Comparison of ENCODE assay signal across 8 mouse cellular contexts in genomic region chr5:31630064-31630463, GRCm38 (mm10). TPM values are rescaled to one million over a fixed set of nuclear protein-coding genes. Genes with fewer than 3 reads are reported as not detected.
DNase-seq lines count a peak whose midpoint lies in the region; ATAC-seq lines count a peak whose summit lies in the region.

No protein-coding gene starts in this region.

- no peak overlapping the region for H3K4me2 ChIP-seq in heart, embryonic 16.5 days (ENCODE audit: low read depth, low read length)
- no peak overlapping the region for H3K4me2 ChIP-seq in lung, embryonic 16.5 days (ENCODE audit: low read depth, low read length)

- no peaks in the 10 kb centered on the region for H3K9me3 ChIP-seq in heart, embryonic 16.5 days (replicated peaks; ENCODE audit: control insufficient read depth, low read length)
- H3K9me3 ChIP-seq in lung, embryonic 16.5 days (ENCODE audit: control insufficient read depth, low read length): no peaks in the 10 kb centered on the region

- no peak overlapping the region for H3K4me3 ChIP-seq in heart, embryonic 16.5 days (ENCODE audit: low read length)
- H3K4me3 ChIP-seq in lung, embryonic 16.5 days (ENCODE audit: low read length): no peak overlapping the region

- peaks cover 34% of the 10 kb centered on the region for H3K4me1 ChIP-seq in heart, embryonic 16.5 days (ENCODE audit: control insufficient read depth, insufficient read depth, low read length)
- peaks cover 7% of the 10 kb centered on the region for H3K4me1 ChIP-seq in lung, embryonic 16.5 days (replicated peaks; ENCODE audit: control insufficient read depth, insufficient read depth, low read length)

- DNase-seq in gastrocnemius, adult 18-20 months (ENCODE audit: low spot score): peak; percentile 48
- no peak for DNase-seq in gastrocnemius, adult 8-10 months (ENCODE audit: low spot score in 2 of 2)
- DNase-seq in embryo, embryonic 10 days (ENCODE audit: low spot score): peak; percentile 50
- DNase-seq in cerebellum, adult 18-20 months: no peak
- no peak for DNase-seq in left cerebral cortex, adult 8-10 months (ENCODE audit: low spot score in 2 of 2)
- DNase-seq in adipocyte (ENCODE audit: low spot score): no peak

- WGBS in heart, embryonic 16.5 days: 20% methylated on average over 5 of the region's 5 CpGs
- 38% methylated on average over 5 of the region's 5 CpGs for WGBS in lung, embryonic 16.5 days

- H3K36me3 ChIP-seq in heart, embryonic 16.5 days (ENCODE audit: control insufficient read depth, insufficient read depth): no peaks in the 10 kb centered on the region
- peaks cover 2% of the 10 kb centered on the region; the same call in 1 of the 2 replicates for H3K36me3 ChIP-seq in lung, embryonic 16.5 days (ENCODE audit: control insufficient read depth, insufficient read depth, low read length)

- peak; percentile 69 for ATAC-seq in heart, embryonic 16.5 days (replicated peaks; ENCODE audit: extremely low read depth, insufficient read depth, low FRiP score)
- peak; percentile 82 for ATAC-seq in lung, embryonic 16.5 days (ENCODE audit: low read depth)

- H3K9ac ChIP-seq in heart, embryonic 16.5 days (ENCODE audit: low read length): peak overlapping the region; percentile 47
- peak overlapping the region; percentile 35; the same call in 1 of the 2 replicates for H3K9ac ChIP-seq in lung, embryonic 16.5 days (ENCODE audit: low read length)

- H3K27ac ChIP-seq in heart, embryonic 16.5 days (ENCODE audit: low read length): peak overlapping the region; percentile 91
- peak overlapping the region; percentile 65 for H3K27ac ChIP-seq in lung, embryonic 16.5 days (ENCODE audit: low read length)

- H3K27me3 ChIP-seq in heart, embryonic 16.5 days (ENCODE audit: control insufficient read depth, insufficient read depth, low read length): no peaks in the 10 kb centered on the region
- no peaks in the 10 kb centered on the region for H3K27me3 ChIP-seq in lung, embryonic 16.5 days (ENCODE audit: control insufficient read depth, insufficient read depth, low read depth, low read length)

RNA-seq across cellular contexts. Expression of gene Mrpl33, which starts 33.3 kb away (rescaled TPM):
- 100 to 1,000 TPM; 269 to 270 TPM for total RNA-seq in gastrocnemius, adult 18-20 months (2021)
- total RNA-seq in gastrocnemius, adult 8-10 months (2022): 100 to 1,000 TPM; 256 to 270 (median 258) TPM
- polyA plus RNA-seq in heart, embryonic 16.5 days (2015; fragmentation: Nextera tagmentation; extraction: Ambion mirVana): 382 and 409 TPM in 2 replicates
- polyA plus RNA-seq in lung, embryonic 16.5 days (2015; fragmentation: Nextera tagmentation; extraction: Ambion mirVana): 286 and 307 TPM in 2 replicates
- 100 to 1,000 TPM in 2 of 4 experiments, 10 to 100 TPM in 2; 76.5 to 106 (median 99.6) TPM for total RNA-seq in left cerebral cortex, adult 8-10 months (2022)

Comparison
In these comparisons a context has a peak if more than half of its experiments do, and no peak if none do; other contexts are left out.
1. DNase-seq: peak in gastrocnemius, adult 18-20 months (single experiment) and embryo, embryonic 10 days (single experiment); none in gastrocnemius, adult 8-10 months (0 of 2), cerebellum, adult 18-20 months (0 of 2), left cerebral cortex, adult 8-10 months (0 of 2) and adipocyte (single experiment).